Mouse (Mus musculus) c-Kit-positive CD71-positive TER-119-negative erythroid progenitor cells, embryonic 14.5 days (primary cell): ENCODE results near the gene Gm9913.

ENCODE experiments used
- DNase-seq: peaks from one replicate; pipeline ENCODE4 v3.0.0-alpha.2; 2013; ENCODE audit warnings: low read depth

Gm9913 gene

GRCm38 (mm10) chr2:125496696-125497095, 8.2 kb upstream of the Gm9913 start:
- DNase-seq, result no peak

DNA sequence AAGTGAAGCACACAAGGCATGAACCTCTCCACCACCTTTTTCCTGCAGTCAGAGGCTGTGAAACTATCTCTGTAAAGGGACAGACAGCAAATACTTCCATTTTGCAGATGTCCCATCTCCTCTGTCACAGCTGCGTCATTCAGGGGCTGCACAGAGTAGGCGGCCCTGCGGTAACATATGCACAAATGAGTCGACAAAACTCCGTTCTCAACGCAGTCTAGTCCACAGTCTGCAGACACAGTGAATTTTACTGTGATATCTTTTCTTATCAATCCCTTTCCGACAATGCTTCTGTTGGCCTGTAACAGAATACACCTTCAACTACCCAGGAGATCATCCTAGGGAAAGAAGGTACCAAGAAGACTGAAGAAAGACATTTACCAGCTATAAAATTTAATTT, 6.7 kb upstream of the Gm9913 start:
- DNase-seq, result no peak

- no peak for DNase-seq
Measured at GRCm38 (mm10) chr2:125501526-125501925, 3.4 kb upstream of the Gm9913 start.

GRCm38 (mm10) chr2:125505746-125506315, 942 bp downstream of the Gm9913 start:
- DNase-seq, result no peak

GRCm38 (mm10) chr2:125506316-125507054, 1.6 kb downstream of the Gm9913 start:
- no peak for DNase-seq

DNA sequence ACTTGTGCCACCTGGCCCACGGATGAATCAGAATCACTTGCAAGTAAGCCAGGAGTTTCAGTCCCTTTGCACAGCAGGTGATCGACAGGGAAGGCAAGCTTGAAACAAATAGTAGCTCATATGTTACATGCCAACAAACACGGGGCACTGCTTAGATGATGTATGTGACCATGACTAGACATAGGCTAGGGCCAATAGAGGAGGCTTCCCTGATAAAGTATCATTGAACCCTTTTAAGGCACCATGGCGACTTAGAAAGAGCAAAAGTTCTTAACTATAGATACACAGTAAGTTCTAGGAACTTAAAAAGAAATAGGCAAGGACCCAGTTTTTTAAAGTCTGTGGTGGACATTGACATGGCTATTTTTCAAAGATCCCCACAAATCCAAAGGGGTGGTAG, 3.0 kb downstream of the Gm9913 start, which contains the start of gene Fbn1:
Fbn1 (minus strand) TSS at position 101 of the 400 bp plus-strand sequence.
- DNase-seq, result no peak

DNA sequence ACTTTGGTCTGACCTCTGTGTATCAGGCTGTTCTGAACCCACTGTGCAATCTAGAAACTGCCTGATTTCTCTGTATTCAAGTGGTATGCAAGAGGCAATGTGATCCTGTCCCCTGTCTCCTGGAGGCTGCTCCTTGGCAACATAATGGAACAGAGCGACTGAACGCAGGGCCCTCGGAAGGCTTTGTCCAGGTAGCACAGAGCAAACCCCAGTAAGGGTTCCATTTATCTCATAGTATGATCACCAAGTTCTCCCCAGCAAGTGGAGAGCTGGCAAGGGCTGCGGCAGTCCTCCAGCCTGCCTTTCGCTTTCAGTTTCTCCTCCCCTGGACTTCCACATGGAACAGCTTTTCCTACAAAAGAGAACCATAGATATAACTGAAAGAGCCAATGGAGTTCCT, 3.5 kb downstream of the Gm9913 start:
- DNase-seq, result no peak

GRCm38 (mm10) chr2:125510752-125511151, 5.9 kb downstream of the Gm9913 start:
- DNase-seq, result no peak

DNA sequence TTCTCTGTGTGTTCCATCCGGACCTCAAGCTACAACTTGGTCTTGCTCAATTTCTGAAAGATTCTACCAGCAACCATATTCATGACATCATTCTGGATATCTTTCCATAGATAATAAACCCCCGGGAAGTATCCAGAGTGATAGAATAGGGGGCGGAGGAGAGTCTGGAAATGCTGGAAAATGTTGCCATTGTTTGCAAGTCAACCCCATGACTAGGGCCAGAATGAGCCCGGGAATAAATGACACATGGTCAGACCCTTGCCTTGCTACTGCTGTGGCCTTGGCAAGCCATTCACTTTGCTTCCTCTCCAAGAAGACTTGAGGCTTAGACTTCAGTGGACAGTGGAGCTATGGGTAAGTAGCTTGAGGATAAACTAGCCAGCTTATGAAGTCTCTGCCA, 7.0 kb downstream of the Gm9913 start:
- DNase-seq, result no peak

DNA sequence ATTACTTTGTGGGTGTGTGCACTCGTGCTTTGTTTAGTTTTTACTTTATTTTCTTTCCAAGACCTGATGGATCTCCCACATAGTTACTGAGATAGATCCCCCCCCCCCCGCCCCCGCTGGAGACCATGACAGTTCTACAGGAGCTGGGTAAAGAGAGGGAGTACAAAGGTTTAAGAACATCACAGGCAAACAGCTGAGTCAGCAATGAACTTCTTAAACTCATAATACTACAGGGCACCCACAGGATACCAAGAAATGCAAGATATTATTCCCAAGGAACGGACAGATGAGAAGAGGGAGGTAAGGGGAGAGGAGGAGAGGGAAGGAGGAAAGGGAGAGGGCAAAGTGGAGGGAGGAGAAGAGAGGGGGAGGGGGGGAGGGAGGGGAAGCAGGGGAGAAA, 7.7 kb downstream of the Gm9913 start:
- DNase-seq, result no peak

GRCm38 (mm10) chr2:125514391-125514790, 9.5 kb downstream of the Gm9913 start:
- DNase-seq, result no peak

GRCm38 (mm10) chr2:125515291-125516057, 10.6 kb downstream of the Gm9913 start:
- DNase-seq, result peak; percentile 40

GRCm38 (mm10) chr2:125516594-125516993, 11.7 kb downstream of the Gm9913 start:
- peak; percentile 15 for DNase-seq

- DNase-seq, result no peak
Measured at GRCm38 (mm10) chr2:125525484-125525883, 20.6 kb downstream of the Gm9913 start.

- DNase-seq, result no peak
Measured at GRCm38 (mm10) chr2:125526566-125526965, 21.7 kb downstream of the Gm9913 start.

GRCm38 (mm10) chr2:125530665-125531064, 25.8 kb downstream of the Gm9913 start:
- no peak for DNase-seq

- no peak for DNase-seq
Measured at GRCm38 (mm10) chr2:125539640-125540039, 34.8 kb downstream of the Gm9913 start.

DNA sequence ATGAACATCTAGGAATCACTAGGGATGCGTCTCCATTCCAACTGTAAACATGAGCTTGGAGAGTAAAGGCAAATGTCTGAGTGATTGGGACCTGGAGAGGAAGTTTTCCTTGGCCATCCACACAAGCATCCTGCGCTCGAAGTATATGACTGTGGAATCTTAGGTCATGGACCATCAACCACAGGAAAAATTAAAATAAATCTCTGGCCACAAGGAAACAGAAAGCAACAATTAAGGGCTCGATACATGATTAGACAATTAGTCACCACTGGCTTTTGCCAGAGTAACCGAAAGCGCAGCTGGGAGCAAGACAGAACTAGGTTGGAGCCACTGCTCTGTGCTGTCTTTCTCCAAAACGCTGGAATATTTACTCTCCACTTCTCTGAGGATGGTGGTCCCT, 35.7 kb downstream of the Gm9913 start:
- DNase-seq, result no peak

GRCm38 (mm10) chr2:125541451-125541850, 36.6 kb downstream of the Gm9913 start:
- no peak for DNase-seq

- no peak for DNase-seq
Measured at GRCm38 (mm10) chr2:125543646-125544045, 38.8 kb downstream of the Gm9913 start.

DNA sequence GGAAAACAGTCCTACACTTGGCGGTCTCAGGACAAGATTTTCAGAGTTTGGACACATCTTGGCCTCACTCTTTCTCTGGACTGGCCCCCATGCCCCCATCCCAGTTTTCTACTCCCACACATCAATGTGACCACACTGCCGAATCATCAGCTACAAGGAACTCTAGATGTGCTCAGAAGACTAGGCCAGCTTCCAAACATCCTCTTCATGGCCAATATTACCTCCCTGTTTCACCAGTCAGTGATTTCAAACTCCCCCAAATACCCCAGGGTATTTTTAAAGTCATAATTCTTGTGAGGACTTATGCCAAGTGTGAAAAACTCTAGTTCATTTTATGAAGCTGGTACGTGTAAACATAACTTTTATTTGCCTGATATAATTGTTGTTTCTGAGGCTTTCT, 40.1 kb downstream of the Gm9913 start:
- no peak for DNase-seq

GRCm38 (mm10) chr2:125548806-125549578, 44.1 kb downstream of the Gm9913 start:
- DNase-seq, result no peak
